Mouse (Mus musculus) CD8-positive naive resting alpha-beta T cell, adult 2 months (primary cell): Measurements from ENCODE around the gene Cenpa.
"Not testable (repeated sequence)": the region's sequence is repeated elsewhere in the genome, so short reads cannot be mapped to it uniquely, and the experiment has no call there.

Experiments
- DNase-seq, 2 experiments: peaks; one replicate each; pipeline ENCODE4 v3.0.0; 2022; ENCODE audit warnings: low read depth in 2 of 2, low spot score in 2 of 2

Cenpa gene

DNA sequence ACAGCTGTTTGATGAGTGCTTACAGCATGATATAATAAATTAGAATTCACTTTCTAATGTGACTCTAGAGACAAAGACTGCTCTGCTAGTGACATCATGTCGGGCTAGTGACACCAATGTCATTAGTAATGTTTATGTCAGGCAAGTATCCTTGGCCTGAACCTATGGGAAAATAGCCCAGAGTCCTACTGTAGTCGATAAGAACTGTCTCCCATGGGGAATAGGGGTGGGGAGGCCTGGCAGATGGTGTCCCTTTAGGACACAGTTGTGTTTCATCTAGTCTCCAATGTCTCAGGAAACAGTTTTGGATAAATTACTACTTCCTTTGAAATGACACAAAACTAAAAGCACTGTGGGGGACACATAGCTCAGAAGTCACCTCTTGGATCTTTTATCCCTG lies 20.5 kb upstream of the Cenpa start:
- no peak for DNase-seq

DNA sequence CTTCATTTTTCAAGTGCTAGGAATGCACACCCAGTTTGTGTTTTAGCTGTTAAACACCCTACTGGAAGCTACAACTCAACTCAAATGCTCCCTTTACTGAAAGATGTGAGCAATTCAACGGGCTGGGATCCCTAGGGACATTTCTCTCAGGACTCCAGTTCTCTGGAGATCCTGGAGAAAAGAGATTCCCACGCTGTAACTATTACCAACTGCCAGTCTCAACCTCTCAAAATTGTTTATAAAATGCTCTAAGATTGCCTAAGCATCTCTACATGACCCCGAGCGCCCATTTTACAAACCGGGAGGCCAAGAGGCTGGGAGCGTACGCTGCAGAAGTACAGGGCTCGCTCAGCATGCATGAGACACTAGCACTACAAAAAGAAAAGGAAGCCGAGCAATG lies 19.2 kb upstream of the Cenpa start:
- DNase-seq = no peak

DNA sequence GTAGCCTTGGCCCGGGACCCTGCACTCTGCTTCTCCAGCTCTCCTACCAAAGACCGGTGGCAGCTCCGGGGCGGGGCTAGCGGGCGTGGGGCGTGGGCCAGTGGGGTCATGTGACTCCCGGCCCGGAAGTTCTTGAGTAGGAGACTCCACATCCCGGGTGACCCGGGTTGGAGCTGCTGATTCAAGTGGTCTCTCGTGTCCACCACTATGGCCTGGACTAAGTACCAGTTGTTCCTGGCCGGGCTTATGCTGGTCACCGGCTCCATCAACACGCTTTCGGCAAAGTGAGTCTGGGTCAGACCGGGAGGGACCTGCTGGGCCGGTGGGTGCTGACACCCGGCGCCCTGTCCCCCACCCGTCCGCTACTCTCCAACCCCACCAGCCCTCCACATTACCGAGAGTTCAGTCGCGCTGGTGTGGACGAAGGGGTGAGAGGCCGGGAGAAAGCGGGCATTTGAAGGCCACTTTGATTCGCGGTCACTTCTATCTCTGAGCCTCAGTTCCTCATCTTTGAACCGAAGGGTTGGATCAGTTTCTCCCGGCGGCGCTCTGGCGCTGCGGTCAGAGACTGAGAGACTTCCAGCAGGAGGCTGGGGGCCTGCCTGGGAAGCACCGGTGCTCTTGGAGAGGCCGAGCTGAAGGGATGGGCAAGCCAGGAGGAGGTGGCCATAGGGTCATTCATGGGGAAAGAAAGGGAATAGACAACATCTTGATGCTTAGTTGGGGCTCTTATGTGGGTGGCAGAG lies 18.6 kb upstream of the Cenpa start, which contains the start of gene Slc35f6:
TSS of gene Slc35f6 (plus strand) at position 119 of the 746 bp plus-strand sequence.
- DNase-seq = peak; percentile 80 to 90

DNA sequence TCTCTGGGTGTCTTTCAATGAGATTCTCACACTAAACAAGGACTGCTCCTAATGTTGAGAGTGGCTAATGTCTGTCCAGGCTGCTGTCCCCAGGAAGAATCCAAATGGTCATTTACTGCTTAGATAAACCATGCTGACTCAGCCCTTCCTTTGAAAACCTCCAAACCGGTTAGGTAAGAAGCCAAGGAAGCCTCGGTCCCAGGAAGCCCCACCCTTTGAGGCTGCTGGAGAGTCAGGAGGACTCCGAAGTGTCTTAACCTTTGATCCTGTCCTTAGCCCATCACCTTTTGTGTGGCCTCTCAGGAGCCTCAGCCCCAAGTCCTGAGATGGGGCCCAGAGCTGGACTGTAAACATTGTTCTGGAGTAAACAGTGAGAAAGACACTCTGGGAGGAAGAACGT lies 17.0 kb upstream of the Cenpa start:
- no peak for DNase-seq

DNA sequence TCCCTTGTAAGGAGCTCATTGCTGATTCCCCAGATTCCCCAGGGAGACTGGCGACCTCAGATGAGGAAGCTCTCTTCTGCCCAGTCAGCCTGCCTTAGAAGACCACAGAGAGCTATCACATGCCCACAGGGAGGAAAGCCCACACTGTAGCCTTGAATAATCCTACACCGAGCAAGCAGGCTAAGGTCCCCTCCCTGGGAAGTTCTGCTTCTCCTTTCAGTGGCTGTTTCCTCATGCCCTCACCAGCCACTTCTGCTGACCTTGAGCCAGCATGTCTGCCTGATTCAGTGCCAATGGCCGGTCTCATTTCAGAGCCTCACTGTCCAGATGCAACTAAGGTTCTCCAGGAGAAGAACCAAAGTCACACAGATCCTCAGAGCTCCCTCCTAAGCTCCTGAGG lies 15.8 kb upstream of the Cenpa start:
- DNase-seq = no peak

DNA sequence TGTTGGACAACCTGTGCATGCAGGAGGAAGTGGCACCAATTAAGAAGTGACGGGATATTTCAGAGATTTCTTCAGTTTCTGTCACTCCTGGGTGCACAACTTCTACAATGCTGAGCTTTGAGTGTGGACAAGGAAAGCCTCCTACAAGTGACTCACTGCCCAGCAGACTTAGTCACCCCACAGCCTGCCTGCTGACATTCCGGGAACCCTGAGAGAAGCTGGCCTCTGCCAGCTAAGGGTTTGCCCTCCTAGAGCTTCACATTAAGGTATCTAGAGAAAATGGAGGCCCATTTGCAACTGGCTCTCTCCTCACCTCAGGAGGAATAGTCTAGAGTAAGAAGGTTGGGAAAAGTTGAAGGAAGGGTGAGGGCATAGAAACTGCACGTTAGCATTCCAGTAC lies 15.0 kb upstream of the Cenpa start:
- DNase-seq = no peak

DNA sequence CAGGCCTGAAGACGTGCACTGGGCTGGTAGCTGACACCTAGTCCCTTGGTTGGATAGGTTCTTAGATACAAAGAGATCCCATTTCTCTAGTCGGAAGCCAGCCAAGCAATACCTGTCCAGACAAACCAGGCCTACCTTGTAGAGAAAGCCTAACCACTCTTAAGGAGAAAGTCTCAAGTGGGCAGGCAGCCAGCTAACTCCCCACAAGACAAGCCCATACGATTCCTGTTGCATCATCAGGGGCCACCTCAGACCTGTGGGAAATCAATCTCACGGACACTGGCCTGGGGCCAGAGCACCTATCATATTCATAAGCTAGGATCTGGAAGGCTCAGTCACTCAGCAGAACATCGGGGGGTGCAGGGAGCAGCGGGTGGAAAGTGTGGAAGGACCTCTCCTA lies 13.3 kb upstream of the Cenpa start:
- DNase-seq = no peak

DNA sequence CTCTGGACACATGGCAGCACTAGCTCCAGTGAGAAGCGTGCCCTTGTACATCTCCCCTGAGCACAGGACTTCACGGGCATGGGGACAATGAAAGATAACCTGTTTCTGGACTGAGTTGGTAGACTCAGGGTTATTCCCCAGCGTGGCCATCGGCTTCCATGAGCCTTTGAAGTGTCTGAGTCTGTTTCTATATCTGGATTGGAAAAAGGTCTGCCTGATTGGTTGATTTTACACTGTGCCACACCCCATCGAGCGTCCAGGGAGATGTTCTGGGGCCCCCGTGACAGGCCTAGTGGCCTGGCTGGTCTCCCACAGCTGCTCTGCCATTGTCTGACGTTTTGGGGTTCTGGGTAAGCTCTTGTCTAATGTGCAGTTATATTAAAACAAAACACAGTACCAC lies 11.5 kb upstream of the Cenpa start:
- no peak for DNase-seq

DNA sequence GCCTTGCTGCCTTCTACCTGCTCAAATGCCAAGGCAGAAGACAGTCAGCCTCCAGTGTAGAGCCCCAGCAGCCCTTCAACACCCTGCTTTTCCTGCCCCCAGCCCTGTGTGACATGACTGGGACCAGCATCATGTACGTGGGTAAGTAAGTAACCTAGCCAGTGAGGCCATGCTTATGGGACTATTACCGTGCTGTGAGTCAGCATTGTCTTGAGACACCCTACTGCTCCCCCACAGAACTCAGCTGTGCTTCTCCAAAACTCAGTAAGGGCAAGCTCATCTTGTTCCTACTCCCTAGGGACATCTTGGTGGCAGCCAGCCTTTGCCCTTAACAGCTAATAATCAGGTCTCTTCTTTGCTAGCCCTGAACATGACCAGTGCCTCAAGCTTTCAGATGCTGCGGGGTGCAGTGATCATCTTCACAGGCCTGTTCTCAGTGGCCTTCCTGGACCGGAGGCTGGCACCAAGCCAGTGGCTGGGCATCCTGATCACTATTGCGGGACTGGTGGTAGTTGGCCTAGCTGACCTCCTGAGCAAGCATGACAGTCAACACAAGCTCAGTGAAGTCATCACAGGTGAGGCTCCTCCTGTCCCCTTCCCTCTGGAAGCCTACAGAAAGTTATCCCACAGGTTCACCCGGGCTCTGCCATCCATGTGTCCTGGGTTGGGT lies 10.9 kb upstream of the Cenpa start:
- no peak for DNase-seq

DNA sequence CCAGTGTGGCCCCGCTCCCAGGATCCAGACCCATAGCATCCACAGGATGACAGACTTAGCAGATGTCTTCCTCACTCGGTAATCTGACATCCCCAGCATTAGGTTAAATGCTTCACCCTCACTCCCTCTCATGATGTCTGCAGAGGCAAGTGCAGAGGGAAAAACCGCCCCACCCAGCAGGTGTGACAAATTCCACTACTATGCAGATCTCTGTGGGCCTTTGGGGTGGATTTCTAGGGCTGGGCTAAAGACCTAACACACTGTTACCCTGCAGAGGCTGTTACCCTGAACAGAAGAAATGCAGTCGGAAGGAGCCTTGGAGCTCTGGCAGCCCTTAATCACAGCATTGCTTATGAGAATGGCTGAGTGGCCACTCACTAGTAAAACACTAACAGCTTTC lies 7.5 kb upstream of the Cenpa start:
- no peak for DNase-seq

DNA sequence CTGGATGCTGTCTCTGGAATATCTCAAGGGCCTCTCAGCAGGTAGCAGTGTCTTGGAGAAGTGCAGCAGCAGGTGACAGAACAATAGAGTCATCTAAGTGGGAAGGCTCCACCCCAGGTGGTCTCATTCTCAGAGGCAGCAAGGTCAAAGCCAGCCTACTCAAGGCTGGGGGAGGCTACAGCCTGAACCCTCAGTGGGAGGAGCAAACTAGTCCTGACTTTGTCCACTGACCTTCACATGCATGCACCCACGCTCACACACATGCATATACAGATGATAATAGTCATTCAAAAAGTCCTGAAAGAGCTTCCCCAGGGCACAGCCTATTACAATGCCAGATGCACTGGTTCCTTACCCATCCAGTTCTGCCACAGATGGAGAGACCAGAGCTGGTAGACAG lies 6.3 kb upstream of the Cenpa start:
- DNase-seq = no peak

DNA sequence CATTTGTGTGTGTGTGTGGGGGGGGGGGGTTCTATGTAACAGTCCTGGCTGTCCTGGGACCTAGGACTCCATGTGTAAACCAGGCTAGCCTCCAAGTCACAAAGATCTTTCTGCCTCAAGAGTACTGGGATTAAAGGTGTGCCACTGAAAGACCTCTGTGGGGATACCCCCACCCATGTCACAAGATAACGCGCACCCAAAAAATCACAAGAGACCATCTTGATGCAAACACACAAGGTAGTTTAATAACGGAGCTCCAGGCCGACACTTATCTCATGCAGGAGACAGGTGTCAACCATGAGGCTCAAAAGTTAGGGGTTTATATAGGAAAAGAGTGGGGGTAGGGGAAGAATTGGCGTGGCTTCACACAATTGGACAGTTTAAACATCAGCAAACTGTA lies 5.8 kb upstream of the Cenpa start:
- DNase-seq = no peak

DNA sequence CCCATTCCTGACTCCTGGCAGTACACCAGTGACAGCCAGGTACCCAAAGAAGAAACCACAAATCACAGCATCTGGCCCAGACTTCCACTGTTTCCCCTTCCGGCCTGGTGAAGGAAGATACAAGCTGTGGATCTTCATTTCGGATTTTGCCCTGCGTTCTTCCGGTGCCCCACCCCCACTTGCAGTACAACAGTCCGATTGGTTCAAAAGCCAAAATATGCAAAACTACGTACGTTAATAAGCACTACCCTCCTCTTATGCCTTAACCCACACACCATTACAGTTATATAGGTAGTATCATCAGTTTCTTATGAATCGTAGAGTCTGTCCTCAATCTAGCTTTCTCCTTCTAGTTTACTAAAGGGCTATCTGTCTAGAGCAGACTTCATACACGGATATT lies 1.2 kb upstream of the Cenpa start:
- no peak for DNase-seq

DNA sequence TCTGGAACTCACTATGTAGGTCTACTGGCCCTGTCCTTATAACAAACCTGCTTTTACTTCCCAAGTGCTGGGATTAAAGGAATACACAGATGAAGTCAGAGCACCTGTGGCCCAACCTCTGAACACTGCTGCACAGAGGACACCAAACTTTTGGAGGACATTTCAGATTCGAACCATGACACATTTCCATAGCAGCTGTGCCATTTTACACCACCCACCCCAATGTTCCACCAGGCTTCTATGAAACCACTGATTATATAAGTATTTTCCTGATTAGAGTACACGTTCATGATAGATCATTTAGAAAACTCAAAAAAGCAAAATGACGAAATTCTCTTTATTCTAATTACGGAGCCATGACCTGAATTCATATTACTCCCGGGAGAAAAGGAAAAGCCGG lies 609 bp upstream of the Cenpa start:
- DNase-seq = peak in 1 of 2 experiments; percentile 9

DNA sequence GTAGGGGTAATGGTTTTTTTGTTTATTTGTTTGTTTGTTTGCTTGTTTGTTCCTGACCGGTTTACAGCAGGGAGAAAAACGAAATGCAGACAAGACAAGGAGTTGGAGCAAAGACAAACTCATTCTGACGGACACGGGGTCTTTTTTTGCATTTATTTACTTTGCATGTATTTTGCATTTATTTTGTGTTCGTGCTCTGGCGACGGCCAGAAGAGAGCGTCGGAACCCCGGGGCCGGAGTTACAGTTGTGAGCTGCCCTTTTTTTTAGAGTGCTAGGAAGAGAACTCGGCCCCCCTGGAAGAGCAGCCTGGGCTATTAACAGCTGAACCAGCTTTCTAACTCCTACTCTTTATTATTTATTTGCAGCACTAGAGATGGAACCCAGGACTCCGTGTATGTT lies 638 bp downstream of the Cenpa start:
- no peak for DNase-seq

DNA sequence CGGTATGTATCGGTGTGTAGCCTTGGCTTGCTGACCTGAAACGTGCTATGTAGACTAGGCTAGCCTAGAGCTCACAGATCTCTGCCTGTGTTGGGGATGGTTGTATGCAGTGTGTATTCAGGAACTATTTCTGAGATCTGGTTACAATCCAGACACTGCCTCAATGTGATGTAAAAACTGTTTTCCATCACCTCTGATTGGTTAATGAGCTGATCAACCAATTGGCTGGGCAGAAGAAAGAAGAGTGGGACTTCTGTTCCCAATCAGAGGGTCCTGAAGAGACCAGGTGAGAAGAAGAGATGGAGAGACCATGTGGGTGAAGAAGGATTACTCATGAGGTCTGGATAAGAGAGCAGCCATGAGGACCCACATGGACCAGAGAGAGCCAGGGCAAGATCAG lies 1.1 kb downstream of the Cenpa start:
- no peak for DNase-seq

DNA sequence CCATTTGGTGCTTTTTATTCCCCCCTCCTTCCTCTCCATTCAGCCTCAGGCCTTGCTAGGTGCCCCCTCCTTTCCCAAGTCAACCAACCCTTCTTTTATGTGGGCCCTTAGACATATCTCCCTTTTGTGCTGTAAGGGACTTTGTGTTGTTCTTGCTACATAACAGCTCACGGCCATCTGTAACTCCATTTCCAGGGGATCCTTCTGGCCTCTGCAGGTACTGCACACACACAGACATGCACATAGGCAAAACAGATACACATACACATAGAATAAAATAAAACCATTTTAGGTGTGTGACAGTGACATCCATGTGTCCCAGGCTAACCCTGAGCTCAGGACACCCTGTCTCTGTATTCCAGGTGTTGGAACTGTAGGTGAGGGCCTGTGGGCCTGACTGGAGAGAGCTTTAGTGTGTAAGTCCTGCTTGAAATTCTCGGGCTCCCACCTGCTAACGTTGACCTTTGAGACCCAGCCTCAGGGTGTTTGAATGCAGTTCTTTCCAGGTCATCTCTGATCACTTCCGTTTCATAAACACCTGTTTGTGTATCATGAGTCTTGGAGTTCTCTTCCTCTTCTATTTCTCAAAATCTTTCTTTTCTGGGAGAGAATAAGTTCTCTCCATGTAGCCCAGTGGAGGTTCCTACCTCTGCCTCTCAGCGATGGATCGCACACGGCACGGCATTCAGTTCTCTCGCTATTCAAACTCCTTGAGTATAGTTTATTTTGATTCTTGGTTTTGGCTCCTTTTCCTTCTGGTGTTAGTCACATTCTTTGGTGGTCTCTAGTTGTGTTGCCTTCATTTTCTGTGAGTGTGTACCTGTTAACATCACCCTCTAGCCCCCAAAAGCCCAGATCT lies 2.3 kb downstream of the Cenpa start:
- DNase-seq = no peak

DNA sequence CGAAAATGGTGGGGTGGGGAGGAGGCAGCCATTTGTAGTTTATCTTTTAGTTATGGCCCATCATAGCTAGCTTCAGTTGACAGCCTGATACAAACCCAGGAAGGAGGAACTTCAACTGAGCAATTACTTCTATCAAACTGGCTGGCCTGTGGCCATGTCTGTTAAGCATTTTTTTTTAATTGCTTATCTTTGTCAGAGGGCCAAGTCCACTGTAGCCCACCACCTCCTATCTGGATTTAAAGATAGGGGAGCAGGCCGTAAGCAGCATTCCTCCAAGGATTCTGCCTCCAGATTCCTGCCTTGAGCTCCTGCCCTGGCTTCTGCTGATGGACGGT lies 2.9 kb downstream of the Cenpa start:
- DNase-seq = no peak

DNA sequence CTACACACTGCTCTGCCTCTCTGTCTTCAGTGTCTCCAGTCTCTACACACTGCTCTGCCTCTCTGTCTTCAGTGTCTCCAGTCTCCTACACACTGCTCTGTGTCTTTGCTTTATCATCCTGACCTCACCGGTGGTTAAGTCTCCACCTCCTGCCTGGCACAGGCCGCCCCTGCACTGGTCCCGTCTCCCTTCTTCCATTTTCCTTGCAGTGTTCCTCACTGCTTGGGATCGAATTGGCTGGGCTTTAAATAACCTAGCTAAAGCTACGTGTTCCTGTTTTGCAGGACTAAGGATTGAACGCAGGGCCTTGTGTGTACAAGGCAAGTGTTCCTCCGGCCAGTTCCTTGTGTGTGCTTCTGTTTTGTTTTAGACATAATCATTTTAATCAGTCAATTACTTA lies 3.5 kb downstream of the Cenpa start:
- DNase-seq = no peak

DNA sequence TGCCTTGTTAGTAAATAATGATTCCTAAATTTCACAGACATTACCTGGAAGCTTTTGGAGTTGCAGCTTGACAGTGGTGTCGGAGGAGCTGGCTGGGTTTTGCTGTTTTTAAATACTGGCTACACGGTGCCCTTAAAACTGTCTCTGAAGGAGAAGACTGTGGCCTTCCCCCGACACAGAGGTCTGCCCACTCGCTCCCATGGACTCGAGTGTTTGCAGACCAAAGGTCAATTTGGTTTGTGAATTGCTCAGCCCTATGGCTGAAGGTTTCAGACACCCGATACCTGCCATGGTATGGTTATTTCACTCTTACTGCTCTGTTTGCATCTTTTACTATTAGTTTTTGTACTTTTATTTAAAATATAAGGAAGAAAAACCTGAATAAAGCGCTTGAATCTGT lies 7.4 kb downstream of the Cenpa start:
- DNase-seq = no peak

DNA sequence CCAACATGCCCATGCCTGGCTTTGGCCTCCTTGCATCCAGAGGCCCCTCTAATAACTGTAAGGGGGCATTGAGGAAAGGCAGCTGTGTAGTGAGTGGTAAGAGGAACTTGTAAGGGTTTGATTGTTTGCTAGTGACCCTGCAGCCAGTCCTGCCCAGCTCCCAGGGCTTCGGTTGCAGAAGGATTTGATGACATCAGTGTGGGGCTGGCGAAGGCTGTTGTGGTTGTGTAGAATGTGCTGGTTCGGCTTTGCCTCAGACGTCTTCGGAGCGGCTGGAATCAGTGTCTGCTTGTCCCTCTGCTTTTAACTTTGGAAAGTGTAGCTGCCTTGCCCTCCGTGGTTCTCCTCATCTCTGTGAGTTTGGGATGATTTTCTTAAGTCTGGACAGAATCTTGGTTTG lies 10.2 kb downstream of the Cenpa start:
- DNase-seq = no peak

DNA sequence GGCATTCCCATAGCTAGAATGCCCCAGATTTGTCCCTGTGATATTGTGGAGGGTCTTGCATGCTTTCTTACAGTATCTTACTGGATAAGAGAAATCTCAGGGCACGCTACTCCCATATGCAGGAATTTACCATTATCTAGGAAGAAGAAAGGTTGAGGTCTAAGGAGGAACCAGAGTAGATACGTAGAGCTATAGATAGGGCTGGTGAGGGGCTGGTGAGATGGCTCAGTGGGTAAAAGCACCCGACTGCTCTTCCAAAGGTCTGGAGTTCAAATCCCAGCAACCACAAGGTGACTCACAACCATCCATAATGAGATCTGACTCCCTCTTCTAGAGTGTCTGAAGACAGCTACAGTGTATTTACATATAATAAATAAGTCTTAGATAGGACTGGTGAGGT lies 11.5 kb downstream of the Cenpa start:
- not testable (repeated sequence) for DNase-seq
